Mouse (Mus musculus) frontal cortex, postnatal 14 days (tissue): ENCODE measurements at regions not wholly inside any gene's neighbourhood (a gene's known extent, or its start where the extent isn't known, plus 50 kb on each side); places are given as distances from the start of the nearest gene placed in this dataset.
"Not testable (repeated sequence)": the region's sequence is repeated elsewhere in the genome, so short reads cannot be mapped to it uniquely, and the experiment has no call there.

Experiments used
- DNase-seq, 2 experiments: peaks; one replicate each; pipeline ENCODE4 v3.0.0; 2022; ENCODE audit warnings: low spot score in 2 of 2

GRCm38 (mm10) chr12:9655794-9656193 is 85.9 kb downstream of the Osr1 start:
- DNase-seq = no peak

GRCm38 (mm10) chr12:9656324-9656723 is 86.4 kb downstream of the Osr1 start:
- no peak for DNase-seq

DNA sequence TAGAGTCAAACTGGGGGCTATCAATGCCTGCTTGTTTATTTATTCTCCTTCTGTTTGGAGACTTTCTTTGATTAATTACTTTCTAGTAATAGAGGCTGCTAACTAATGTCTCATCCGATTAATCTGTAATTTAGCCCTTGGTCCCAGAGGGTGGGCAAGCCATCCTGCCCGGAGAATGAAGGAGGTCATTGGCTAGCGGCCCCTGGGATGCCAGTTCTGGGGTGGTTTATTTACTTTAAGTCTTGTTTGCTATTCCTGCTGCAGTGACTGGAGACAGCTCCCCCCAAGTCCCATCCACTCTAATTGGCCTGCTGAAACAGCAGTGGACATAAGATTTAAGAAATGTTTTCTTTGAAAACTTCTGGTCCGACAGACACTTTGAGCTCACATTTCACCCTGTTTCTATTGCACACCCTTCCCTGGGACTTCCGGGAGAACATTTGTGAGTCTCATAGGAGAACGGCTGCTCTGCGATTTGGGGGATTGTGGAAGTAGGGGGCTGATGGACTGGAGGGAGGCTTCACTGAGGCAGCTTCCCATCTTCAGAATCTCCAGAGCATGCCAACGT is 87.4 kb downstream of the Osr1 start:
- DNase-seq = no peak

DNA sequence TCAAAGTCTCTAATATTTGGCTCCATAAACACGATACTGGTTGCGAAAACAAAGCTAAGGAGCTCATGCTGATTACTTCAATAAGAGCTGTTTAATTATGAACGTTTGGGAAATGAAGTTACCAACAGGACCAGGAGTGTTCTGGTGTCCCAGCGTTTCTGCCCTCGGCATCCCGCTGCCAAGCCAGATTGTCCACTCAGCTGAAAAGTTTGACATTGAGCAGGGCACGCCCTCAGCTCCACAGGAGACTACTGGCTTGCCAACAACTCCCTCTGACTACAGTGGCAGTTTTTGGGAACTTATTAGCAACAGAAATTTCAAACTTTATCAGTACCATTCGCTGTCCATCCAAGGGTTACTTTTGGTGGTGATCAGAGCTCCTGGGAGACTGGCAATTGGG is 87.9 kb downstream of the Osr1 start:
- DNase-seq = no peak

DNA sequence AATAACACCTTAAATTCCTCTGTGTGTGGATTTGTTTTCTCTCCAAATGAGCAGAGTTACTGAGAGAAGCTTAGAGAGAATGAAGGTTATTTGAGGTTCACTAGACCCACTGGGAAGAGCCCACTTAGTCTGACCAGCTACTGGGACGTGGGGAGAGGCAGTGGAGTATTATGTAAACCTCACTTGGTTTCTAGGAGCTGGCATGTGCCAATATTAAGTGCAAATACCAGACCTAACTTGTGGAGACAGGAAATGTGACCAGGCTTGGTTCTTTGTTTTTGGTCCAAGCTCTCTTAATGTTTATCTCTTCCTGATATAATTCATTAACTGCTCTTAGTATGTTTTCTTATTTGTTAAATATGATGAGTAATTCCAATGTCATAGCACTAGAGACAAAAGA is 90.4 kb downstream of the Osr1 start:
- DNase-seq = no peak

- DNase-seq = no peak
Observed at GRCm38 (mm10) chr12:9688776-9689175, 118.9 kb downstream of the Osr1 start.

- DNase-seq = no peak
Observed at GRCm38 (mm10) chr12:9689541-9689940, 119.6 kb downstream of the Osr1 start.

- no peak for DNase-seq
Observed at GRCm38 (mm10) chr12:9732921-9733320, 163.0 kb downstream of the Osr1 start.

- no peak for DNase-seq
Observed at GRCm38 (mm10) chr12:9744709-9745395, 174.9 kb downstream of the Osr1 start.

GRCm38 (mm10) chr12:9751261-9752078 is 181.6 kb downstream of the Osr1 start:
- DNase-seq = no peak

DNA sequence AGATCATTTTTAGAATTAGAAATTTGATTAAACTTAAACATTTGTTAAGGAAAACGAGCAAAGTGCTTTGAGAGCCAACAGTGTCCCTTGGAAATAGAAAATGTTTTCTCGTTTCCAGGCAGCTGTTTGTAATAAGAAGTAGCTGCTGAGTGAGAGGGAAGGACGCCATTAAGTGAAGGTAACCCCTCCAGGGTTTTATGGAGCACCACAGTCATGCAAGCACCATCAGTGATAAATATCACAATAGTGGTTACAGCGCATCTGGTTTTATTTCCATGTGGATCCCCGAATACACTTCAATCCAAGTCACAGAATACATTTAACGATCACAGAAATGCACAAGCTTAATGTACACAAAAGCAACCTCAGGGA is 182.1 kb downstream of the Osr1 start:
- DNase-seq = no peak

GRCm38 (mm10) chr12:9756411-9756810 is 186.5 kb downstream of the Osr1 start:
- no peak for DNase-seq

GRCm38 (mm10) chr12:9760818-9761217 is 190.9 kb downstream of the Osr1 start:
- no peak for DNase-seq

- not testable (repeated sequence) for DNase-seq
Observed at GRCm38 (mm10) chr12:9762291-9762811, 192.4 kb downstream of the Osr1 start.

GRCm38 (mm10) chr12:9762842-9763241 is 192.9 kb downstream of the Osr1 start:
- no peak for DNase-seq

- DNase-seq = no peak
Observed at GRCm38 (mm10) chr12:9770908-9771307, 201.0 kb downstream of the Osr1 start.

DNA sequence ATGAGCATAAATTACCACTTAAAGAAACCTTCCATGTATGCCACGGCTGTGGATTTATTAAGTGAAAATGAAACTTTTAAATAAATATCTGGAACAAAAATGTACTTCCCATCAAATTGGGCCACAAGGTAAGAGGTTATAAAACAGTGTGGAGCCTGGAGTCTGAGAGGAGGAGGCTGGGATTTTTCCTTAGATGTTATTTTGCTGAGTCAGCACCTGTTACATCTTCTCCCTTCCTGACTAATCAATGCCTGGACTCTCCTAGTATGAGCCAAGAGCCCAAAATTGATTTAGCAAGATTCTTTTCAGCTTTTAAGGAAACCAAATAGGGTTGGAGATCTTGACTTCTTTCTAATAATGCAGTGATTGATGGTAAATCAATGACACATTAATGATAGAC is 203.0 kb downstream of the Osr1 start:
- no peak for DNase-seq

GRCm38 (mm10) chr12:9802284-9802683 is 232.4 kb downstream of the Osr1 start:
- DNase-seq = no peak

DNA sequence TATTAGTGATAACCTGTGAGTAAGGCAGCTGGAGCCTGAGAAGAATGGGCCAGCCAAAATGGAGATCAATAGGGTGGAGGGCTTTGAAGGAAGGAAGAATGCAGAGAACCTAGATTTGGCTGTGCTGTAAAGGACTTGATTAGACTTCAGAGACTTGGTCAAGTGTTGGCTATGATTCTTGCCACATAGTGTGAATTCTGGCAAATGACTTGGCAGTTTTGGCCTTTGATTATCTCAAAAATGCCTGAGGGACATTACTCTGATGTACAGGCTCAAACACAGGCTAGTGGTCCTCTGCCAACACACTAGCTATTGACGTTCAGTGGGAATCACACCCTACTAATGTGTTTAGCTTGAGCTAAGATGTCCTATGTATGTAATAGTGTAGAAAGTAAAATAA is 237.5 kb downstream of the Osr1 start:
- no peak for DNase-seq

DNA sequence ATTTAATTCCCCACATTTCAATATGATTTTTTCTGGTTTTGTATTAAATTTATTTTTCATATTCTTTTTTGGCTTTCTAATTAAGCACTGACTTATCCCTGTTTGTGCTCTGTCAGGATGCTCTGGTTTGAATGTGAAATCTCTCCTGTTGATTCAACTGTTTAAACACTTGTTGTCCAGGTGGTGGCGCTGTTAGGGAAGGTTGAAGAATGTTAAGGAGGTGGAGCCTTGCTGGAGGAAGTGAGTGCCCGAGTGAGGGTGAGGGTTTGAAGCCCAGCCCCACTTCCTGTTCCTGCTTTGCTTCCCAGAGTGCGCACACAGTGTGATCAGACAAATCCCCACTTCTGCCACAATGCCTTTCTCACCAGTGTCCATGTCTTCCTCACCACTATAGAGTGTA is 263.4 kb downstream of the Osr1 start:
- DNase-seq = no peak

GRCm38 (mm10) chr12:9839198-9839845 is 269.4 kb downstream of the Osr1 start:
- DNase-seq = no peak

GRCm38 (mm10) chr12:9839949-9840348 is 270.0 kb downstream of the Osr1 start:
- DNase-seq = no peak
